25 mouse cellular contexts compared by ENCODE assay signal in genomic region chr8:94376176-94376575, GRCm38 (mm10). TPM values are rescaled to one million over a fixed set of nuclear protein-coding genes. Genes with fewer than 3 reads are reported as not detected.
DNase-seq lines count a peak whose midpoint lies in the region; ATAC-seq and TF ChIP-seq lines count a peak whose summit lies in the region.
"Had no signal": no experiment of that assay in that cellular context is flagged by ENCODE, and none has a peak within 500 bp of the region (broad histone marks: within the 10 kb centered on the region; RNA-seq: fewer than 3 reads in every experiment).

No protein-coding gene starts in this region.

- H3K27me3 ChIP-seq in liver, adult 2 months (ENCODE audit: control insufficient read depth, insufficient read depth, low read length) = no peaks in the 10 kb centered on the region
- no peaks in the 10 kb centered on the region for H3K27me3 ChIP-seq in liver, embryonic 11.5 days (replicated peaks; ENCODE audit: control insufficient read depth, insufficient read depth, low read length)
- no peaks in the 10 kb centered on the region for H3K27me3 ChIP-seq in small intestine, adult 2 months (ENCODE audit: control insufficient read depth, insufficient read depth, low read length)
- H3K27me3 ChIP-seq in hindbrain, embryonic 10.5 days (ENCODE audit: insufficient read depth, poor library complexity, severe bottlenecking) = no peaks in the 10 kb centered on the region
- H3K27me3 ChIP-seq in embryonic facial prominence, embryonic 10.5 days (replicated peaks; ENCODE audit: low read depth, poor library complexity, severe bottlenecking) = no peaks in the 10 kb centered on the region
- H3K27me3 ChIP-seq: forebrain, embryonic 12.5 days; hindbrain, embryonic 12.5 days; neural tube, embryonic 13.5 days had no signal

- no peak overlapping the region for H3K4me2 ChIP-seq in liver, embryonic 11.5 days
- H3K4me2 ChIP-seq: forebrain, embryonic 12.5 days; hindbrain, embryonic 12.5 days; lung, embryonic 14.5 days; neural tube, embryonic 13.5 days had no signal

- 26% methylated on average over 3 of the region's 3 CpGs for WGBS in liver, adult 2 months
- 64% methylated on average over 3 of the region's 3 CpGs for WGBS in liver, embryonic 11.5 days
- 52% methylated on average over 3 of the region's 3 CpGs for WGBS in small intestine, adult 2 months
- 73% methylated on average over 3 of the region's 3 CpGs for WGBS in hindbrain, embryonic 10.5 days
- WGBS in embryonic facial prominence, embryonic 10.5 days = 65% methylated on average over 3 of the region's 3 CpGs

- H3K9ac ChIP-seq in liver, adult 2 months (ENCODE audit: low read depth, low read length) = no peak overlapping the region
- H3K9ac ChIP-seq in liver, embryonic 11.5 days (ENCODE audit: low read depth, low read length) = no peak overlapping the region
- H3K9ac ChIP-seq: forebrain, embryonic 12.5 days; hindbrain, embryonic 12.5 days; lung, embryonic 14.5 days; neural tube, embryonic 13.5 days had no signal

- peak overlapping the region; percentile 69; the same call in 1 of the 2 replicates for H3K27ac ChIP-seq in liver, adult 2 months (replicated peaks; ENCODE audit: insufficient read depth, low read depth, low read length)
- H3K27ac ChIP-seq in liver, embryonic 11.5 days (ENCODE audit: low read depth, low read length) = 0 out of 2 replicates have a peak overlapping the region, but pooled peaks have one; percentile 60
- peak overlapping the region; percentile 90 for H3K27ac ChIP-seq in small intestine, adult 2 months (ENCODE audit: insufficient read depth, low read depth, low read length)
- H3K27ac ChIP-seq in hindbrain, embryonic 10.5 days = no peak overlapping the region
- no peak overlapping the region for H3K27ac ChIP-seq in embryonic facial prominence, embryonic 10.5 days (replicated peaks)
- H3K27ac ChIP-seq: forebrain, embryonic 12.5 days; hindbrain, embryonic 12.5 days; neural tube, embryonic 13.5 days had no signal

- TF ChIP-seq POLR2A in liver, adult 2 months (IDR thresholded peaks at IDR 0.05; ENCODE audit: extremely low read depth, insufficient read depth, low read length) = no peak
- TF ChIP-seq POLR2A in small intestine, adult 2 months (IDR thresholded peaks at IDR 0.05; ENCODE audit: low read depth, low read length) = no peak

- TF ChIP-seq CTCF in liver, adult 2 months (IDR thresholded peaks at IDR 0.05; ENCODE audit: low read depth, low read length) = no peak
- TF ChIP-seq CTCF in small intestine, adult 2 months (IDR thresholded peaks at IDR 0.05; ENCODE audit: extremely low read depth, insufficient read length, insufficient replicate concordance, low read depth, low read length) = no peak

- no peaks in the 10 kb centered on the region; the same call in 1 of the 2 replicates for H3K79me2 ChIP-seq in liver, adult 2 months (ENCODE audit: control insufficient read depth, insufficient read depth, low read length)

- DNase-seq in liver, adult 2 months (ENCODE audit: extremely low read depth, low read depth, low spot score) = peak; percentile 57
- no peak for DNase-seq in liver
- peak; percentile 19 for DNase-seq in CD4-positive helper T cell, adult 2 months (ENCODE audit: low read depth, low spot score)
- no peak for DNase-seq in liver, embryonic 11.5 days (ENCODE audit: low spot score)
- no peak for DNase-seq in hindbrain, embryonic 10.5 days (ENCODE audit: low spot score)
- DNase-seq in embryonic facial prominence, embryonic 10.5 days (ENCODE audit: low spot score) = no peak
- DNase-seq: adrenal gland, postnatal 14 days; cerebellum, adult 18-20 months; cerebellum, postnatal 36 days; gastrocnemius, adult 2 months; kidney, adult 2 months; kidney, postnatal 14 days; left cerebral cortex, postnatal 4 days; midbrain, embryonic 14.5 days; right cerebral cortex, adult 18-20 months; thymus, adult 18-20 months had no signal

- no peak for ATAC-seq in liver, embryonic 11.5 days (replicated peaks; ENCODE audit: low FRiP score)

- no peaks in the 10 kb centered on the region for H3K36me3 ChIP-seq in liver, adult 2 months (ENCODE audit: control insufficient read depth, insufficient read depth, low read length)
- no peaks in the 10 kb centered on the region for H3K36me3 ChIP-seq in liver, embryonic 11.5 days (ENCODE audit: control insufficient read depth, insufficient read depth, low read length)
- no peaks in the 10 kb centered on the region for H3K36me3 ChIP-seq in small intestine, adult 2 months (ENCODE audit: control insufficient read depth, insufficient read depth, low read length)
- no peaks in the 10 kb centered on the region for H3K36me3 ChIP-seq in hindbrain, embryonic 10.5 days
- H3K36me3 ChIP-seq in embryonic facial prominence, embryonic 10.5 days (replicated peaks) = no peaks in the 10 kb centered on the region
- H3K36me3 ChIP-seq: forebrain, embryonic 12.5 days; hindbrain, embryonic 12.5 days; neural tube, embryonic 13.5 days had no signal

- H3K4me1 ChIP-seq in liver, adult 2 months (ENCODE audit: control insufficient read depth, insufficient read depth, low read length) = peaks cover 20% of the 10 kb centered on the region
- peaks cover 12% of the 10 kb centered on the region for H3K4me1 ChIP-seq in liver, embryonic 11.5 days (replicated peaks; ENCODE audit: control insufficient read depth, insufficient read depth, low read length)
- peaks cover 33% of the 10 kb centered on the region for H3K4me1 ChIP-seq in small intestine, adult 2 months (ENCODE audit: control insufficient read depth, insufficient read depth, insufficient read length, low read length)
- H3K4me1 ChIP-seq in hindbrain, embryonic 10.5 days (replicated peaks) = no peaks in the 10 kb centered on the region
- H3K4me1 ChIP-seq in embryonic facial prominence, embryonic 10.5 days = no peaks in the 10 kb centered on the region
- H3K4me1 ChIP-seq: forebrain, embryonic 12.5 days; hindbrain, embryonic 12.5 days; neural tube, embryonic 13.5 days had no signal

- no peaks in the 10 kb centered on the region for H3K9me3 ChIP-seq in liver, embryonic 11.5 days (ENCODE audit: control insufficient read depth, low read length)
- no peaks in the 10 kb centered on the region for H3K9me3 ChIP-seq in hindbrain, embryonic 10.5 days
- no peaks in the 10 kb centered on the region for H3K9me3 ChIP-seq in embryonic facial prominence, embryonic 10.5 days
- H3K9me3 ChIP-seq: forebrain, embryonic 12.5 days; hindbrain, embryonic 12.5 days; neural tube, embryonic 13.5 days had no signal

- no peak overlapping the region for H3K4me3 ChIP-seq in liver, adult 2 months (ENCODE audit: insufficient read depth, low read depth, low read length)
- H3K4me3 ChIP-seq in liver, embryonic 11.5 days (ENCODE audit: low read depth, low read length) = no peak overlapping the region
- H3K4me3 ChIP-seq in small intestine, adult 2 months (ENCODE audit: low read depth, low read length) = no peak overlapping the region
- no peak overlapping the region for H3K4me3 ChIP-seq in hindbrain, embryonic 10.5 days
- H3K4me3 ChIP-seq in embryonic facial prominence, embryonic 10.5 days = no peak overlapping the region
- H3K4me3 ChIP-seq: forebrain, embryonic 12.5 days; gastrocnemius, adult 2 months; hindbrain, embryonic 12.5 days; neural tube, embryonic 13.5 days had no signal

RNA-seq across cellular contexts. Expression of gene Herpud1, which starts 10.1 kb away (rescaled TPM):
- 575 and 759 TPM in 2 replicates for total RNA-seq in liver, adult 2 months (2014; rRNA removed)
- polyA plus RNA-seq in liver, adult 2 months (2012; rRNA removed) = 421 and 468 TPM in 2 replicates
- polyA plus RNA-seq in liver, embryonic 11.5 days (2014; fragmentation: Nextera tagmentation; extraction: Ambion mirVana) = 110 and 115 TPM in 2 replicates
- polyA plus RNA-seq in small intestine, adult 2 months (2012; rRNA removed) = 302 and 331 TPM in 2 replicates
- 57.3 and 59.5 TPM in 2 replicates for polyA plus RNA-seq in hindbrain, embryonic 10.5 days (2016; fragmentation: Nextera tagmentation; extraction: Ambion mirVana)
- 53.2 and 58.8 TPM in 2 replicates for polyA plus RNA-seq in embryonic facial prominence, embryonic 10.5 days (2016; fragmentation: Nextera tagmentation; extraction: Ambion mirVana)

RNA-seq across cellular contexts. Expression of gene Slc12a3, which starts 47.2 kb away (rescaled TPM):
- 0.18 and 0.47 TPM in 2 replicates for total RNA-seq in liver, adult 2 months (2014; rRNA removed)
- 0.04 and 0.05 TPM in 2 replicates for polyA plus RNA-seq in liver, adult 2 months (2012; rRNA removed)
- polyA plus RNA-seq in liver, embryonic 11.5 days (2014; fragmentation: Nextera tagmentation; extraction: Ambion mirVana) = not detected in 2 replicates
- 0.06 and 0.22 TPM in 2 replicates for polyA plus RNA-seq in small intestine, adult 2 months (2012; rRNA removed)
- polyA plus RNA-seq in hindbrain, embryonic 10.5 days (2016; fragmentation: Nextera tagmentation; extraction: Ambion mirVana) = 0.09 TPM in 1 of 2 replicates, not detected in the other
- 0.05 TPM in 1 of 2 replicates, not detected in the other for polyA plus RNA-seq in embryonic facial prominence, embryonic 10.5 days (2016; fragmentation: Nextera tagmentation; extraction: Ambion mirVana)
- total RNA-seq: gastrocnemius, adult 2 months had no signal
- polyA plus RNA-seq: activated CD4-positive, CD25-positive, alpha-beta regulatory T cell, adult 4 months; C2C12; embryonic facial prominence, embryonic 11.5 days; forebrain, embryonic 12.5 days; heart, embryonic 16.5 days; hindbrain, embryonic 12.5 days; lung, embryonic 14.5 days had no signal

RNA-seq across cellular contexts. Expression of gene Nlrc5, which starts 58.0 kb away (rescaled TPM):
- total RNA-seq in liver, adult 2 months (2014; rRNA removed) = 19.5 and 21.2 TPM in 2 replicates
- polyA plus RNA-seq in liver, adult 2 months (2012; rRNA removed) = 6.6 and 11.6 TPM in 2 replicates
- not detected in 2 replicates for polyA plus RNA-seq in liver, embryonic 11.5 days (2014; fragmentation: Nextera tagmentation; extraction: Ambion mirVana)
- 3.4 and 7.4 TPM in 2 replicates for polyA plus RNA-seq in small intestine, adult 2 months (2012; rRNA removed)
- 0.20 TPM in 1 of 2 replicates, not detected in the other for polyA plus RNA-seq in hindbrain, embryonic 10.5 days (2016; fragmentation: Nextera tagmentation; extraction: Ambion mirVana)
- polyA plus RNA-seq in embryonic facial prominence, embryonic 10.5 days (2016; fragmentation: Nextera tagmentation; extraction: Ambion mirVana) = 0.06 TPM in 1 of 2 replicates, not detected in the other

Comparison
In these comparisons a context has a peak if more than half of its experiments do, and no peak if none do; other contexts are left out.
1. DNase-seq: peak in liver, adult 2 months (single experiment) and CD4-positive helper T cell, adult 2 months (single experiment); none in liver (single experiment), liver, embryonic 11.5 days (single experiment), hindbrain, embryonic 10.5 days (single experiment) and embryonic facial prominence, embryonic 10.5 days (single experiment).
2. H3K27ac ChIP-seq: peak in liver, adult 2 months (single experiment), liver, embryonic 11.5 days (single experiment) and small intestine, adult 2 months (single experiment); none in hindbrain, embryonic 10.5 days (single experiment) and embryonic facial prominence, embryonic 10.5 days (single experiment).